Mouse (Mus musculus): ENCODE measurements at regions not wholly inside any gene's neighbourhood (a gene's known extent, or its start where the extent isn't known, plus 50 kb on each side); places are given as distances from the start of the nearest gene placed in this dataset.
A peak's percentile ranks its signal among the peaks of the same experiment; 100 is the strongest.
"Not testable (repeated sequence)": the region's sequence is repeated elsewhere in the genome, so short reads cannot be mapped to it uniquely, and the experiment has no call there.

DNA sequence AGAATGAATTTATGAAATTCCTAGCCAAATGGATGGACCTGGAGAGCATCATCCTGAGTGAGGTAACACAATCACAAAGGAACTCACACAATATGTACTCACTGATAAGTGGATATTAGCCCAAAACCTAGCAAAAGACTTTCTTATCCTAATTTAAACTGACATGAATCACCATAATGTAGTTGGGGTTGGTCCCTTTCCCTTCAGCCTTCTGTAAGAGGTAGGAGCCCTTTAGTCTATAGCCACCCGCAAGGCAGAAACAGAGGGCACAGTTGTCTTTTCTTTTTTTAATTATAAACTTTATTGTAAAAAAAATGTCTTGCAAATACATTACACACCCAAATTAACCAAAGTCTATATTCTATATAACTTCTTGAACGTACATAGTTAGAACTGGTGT lies 81.3 kb downstream of the Ogfrl1 start:
- DNase-seq (ENCODE audit: low read depth), result not testable (repeated sequence)

DNA sequence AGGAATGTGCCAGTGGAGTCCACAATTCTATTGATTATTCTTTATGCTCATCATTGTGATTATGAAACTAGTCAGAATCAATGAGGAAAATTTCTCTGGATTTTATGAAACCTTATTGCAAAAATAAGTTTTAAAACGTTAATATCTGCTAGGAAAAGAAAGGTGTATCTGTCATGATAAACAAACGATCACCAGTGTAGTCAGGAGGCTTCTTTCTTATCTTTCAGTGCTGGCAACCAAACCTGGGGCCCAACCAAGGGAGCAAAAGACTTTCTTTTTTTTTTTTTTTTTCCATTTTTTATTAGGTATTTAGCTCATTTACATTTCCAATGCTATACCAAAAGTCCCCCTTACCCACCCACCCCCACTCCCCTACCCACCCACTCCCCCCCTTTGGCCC lies 82.7 kb downstream of the Ogfrl1 start:
- DNase-seq (ENCODE audit: low read depth), result not testable (repeated sequence)

DNA sequence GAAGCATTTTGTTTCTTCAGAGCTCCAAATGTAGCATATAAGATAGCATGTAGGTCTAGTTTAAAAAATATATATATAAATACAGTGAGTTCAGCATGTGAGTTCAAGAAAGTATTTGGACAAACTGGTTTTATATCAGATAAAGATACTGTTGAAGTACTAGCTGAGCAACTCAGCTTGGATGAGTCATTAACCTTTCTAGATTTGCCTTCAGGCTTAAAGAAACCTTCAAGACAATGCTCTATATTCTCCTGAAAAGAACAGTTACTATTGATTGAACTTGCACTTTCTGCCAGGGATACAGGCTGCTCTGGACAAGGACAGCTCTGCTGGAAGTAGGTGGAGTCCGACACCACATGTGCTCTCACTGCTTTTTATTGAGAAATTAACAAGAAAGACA lies 104.9 kb downstream of the Ogfrl1 start:
- DNase-seq (ENCODE audit: low read depth), result no peak

DNA sequence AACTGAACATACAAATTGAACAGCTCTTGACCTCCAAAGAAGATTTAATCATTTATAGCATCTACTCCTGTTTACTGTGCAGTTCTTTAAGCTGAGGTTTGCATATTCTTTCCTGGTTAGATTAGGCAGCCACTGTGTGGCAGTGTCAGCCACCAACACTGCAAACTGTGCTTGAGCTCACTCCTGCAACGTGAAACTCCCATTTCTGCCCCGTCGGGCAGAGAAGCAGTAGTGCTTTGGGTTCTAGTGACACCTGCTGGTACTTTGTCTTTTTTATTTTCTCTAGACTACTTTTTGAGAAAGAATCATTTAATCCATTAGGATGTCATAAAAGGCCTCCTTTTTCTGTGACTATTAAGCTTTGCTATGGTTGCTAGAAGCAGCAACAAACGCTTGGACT lies 110.8 kb downstream of the Ogfrl1 start:
- DNase-seq (ENCODE audit: low read depth), result peak; percentile 28

DNA sequence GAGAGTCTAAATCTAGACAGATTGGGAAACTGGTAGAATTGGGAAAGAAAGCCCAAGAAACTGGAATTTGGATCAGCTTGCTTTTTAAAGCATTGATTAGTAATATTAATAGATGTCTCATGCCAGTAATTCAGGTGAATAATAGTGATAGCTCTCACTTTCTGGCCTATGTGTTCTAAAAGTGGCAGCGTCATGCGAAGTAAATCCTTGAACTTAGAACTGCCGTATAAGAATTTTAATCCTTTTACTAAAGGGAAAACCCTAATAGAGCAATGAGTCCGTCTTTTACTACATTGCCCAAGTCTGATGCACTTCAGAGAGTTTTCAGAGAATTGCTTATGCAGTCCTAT lies 114.7 kb downstream of the Ogfrl1 start:
- no peak for DNase-seq (ENCODE audit: low read depth)

DNA sequence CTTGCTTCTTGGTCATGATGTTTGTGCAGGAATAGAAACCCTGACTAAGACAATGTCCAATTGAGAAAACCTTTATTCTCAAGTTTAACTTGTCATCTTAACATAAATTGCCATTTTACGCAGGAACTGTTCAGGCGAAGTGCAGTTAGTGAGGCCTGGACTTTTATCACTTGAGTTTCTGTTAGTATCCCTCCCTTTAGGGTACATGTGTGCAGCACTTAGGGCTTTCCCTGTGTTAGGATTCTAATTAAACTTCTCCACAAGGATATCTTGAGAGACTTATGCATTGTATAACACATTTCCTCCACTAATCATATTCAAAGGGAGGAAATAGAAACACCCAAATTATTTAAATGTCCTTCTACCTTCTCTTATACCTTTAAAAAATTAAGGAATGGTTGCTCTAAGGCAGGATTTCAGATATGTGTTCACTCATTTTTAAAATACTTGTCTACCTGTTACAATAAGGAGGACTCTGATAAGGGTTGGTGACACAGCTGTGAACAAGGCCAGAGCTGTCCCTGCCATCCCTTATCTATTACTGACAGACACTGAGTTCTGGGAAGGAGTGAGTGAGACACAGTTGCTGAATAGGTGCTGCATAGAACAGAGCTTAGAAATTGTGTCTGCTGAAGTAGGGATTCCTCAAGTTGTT lies 115.2 kb downstream of the Ogfrl1 start:
- no peak for DNase-seq (ENCODE audit: low read depth)

DNA sequence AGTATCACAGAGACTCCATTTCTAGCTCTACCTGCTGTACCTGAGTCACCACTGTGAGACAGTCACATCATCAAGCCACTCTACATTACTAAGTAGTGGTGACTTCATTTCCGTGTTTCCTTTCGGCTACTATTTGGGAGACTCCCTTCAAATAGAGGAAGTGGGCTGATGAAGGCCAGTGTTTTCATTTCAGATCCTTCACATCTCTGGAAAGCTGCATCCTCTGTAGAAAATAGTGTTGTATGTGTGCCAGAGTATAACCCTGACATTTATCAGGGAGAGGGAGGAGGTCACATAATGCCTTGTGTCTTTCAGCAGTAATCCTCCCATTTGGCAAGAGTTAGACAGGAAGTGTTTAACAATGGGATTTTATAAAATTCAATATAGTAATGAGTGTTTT lies 117.7 kb downstream of the Ogfrl1 start:
- DNase-seq (ENCODE audit: low read depth), result no peak

DNA sequence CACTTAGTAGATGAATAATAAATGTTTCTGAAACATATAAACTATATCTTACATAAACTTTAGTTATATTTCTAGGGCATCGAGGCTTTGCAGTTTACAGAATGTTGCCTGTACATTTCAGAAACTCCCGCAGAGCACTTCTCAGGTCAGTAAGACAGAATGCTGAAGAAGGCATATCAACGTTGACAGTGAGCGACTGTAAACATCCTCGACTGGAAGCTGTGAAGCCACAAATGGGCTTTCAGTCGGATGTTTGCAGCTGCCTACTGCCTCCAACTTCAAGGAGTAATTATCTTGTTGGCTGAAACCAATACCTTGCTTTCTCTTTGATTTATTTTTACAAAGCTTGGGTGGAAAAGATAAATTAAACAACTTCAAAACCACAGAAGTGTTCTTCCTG lies 125.5 kb downstream of the Ogfrl1 start:
- DNase-seq (ENCODE audit: low read depth), result no peak

DNA sequence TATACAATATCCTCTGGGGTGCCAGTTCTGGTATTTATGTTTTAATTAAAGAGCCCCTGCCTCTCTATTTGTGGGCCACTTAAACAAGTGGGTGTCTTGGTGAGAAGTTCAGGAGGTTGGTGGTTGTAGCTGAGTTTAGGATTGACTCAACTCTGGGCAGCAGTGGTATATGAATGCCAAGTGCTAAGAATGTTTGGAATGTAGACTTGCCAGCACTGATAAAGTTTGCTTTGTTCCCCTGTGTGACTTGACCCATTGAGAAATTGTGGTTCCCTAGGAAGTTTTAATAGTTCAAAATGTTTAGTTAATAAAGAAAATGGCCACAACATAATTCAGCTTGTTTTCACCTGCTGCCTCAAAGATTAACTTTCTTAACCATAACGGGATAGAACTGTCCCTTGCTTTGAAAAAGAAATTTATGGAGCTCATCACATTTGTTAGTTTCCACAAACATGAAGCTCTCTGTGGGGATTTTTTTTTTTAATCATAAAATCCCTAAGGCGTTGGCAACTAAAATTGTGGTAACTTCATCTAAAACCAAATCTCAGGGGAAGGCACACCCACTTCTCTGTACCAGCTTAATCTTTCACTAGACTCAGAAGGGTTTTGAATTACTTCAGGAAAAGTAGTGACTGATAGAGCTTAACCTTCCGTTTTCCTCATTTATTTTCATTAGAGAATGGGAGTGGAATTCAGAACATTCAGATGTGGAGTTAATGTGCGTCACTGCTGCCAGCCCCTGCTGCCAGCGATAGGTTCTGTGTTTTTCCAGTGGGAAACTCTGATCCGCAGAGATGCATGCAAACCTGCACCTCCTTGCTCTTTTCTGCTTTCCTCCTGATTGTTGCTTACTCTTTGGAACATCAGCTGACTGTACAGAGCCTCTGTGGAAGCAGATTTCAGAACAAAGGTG lies 126.4 kb downstream of the Ogfrl1 start:
- no peak for DNase-seq (ENCODE audit: low read depth)

DNA sequence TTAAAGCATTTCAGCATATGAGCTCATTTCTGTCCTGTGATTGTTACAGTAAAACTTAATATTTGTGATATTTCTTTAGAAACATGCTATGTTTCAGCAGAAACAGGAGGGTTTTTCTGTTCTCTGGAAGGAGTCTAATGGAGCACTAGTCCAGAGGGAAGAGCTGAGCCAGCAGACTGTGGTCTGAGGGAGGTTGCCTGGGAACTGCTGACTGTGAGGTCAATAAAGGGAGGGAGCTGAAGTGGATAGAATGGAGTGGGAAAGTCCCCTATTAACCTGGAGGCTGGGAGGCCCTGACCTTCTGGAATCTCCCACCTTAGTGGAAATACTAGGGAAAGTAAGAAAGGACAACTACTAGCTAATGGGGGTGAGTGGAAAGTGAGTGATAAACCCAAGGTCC lies 129.5 kb downstream of the Ogfrl1 start:
- DNase-seq (ENCODE audit: low read depth), result no peak

DNA sequence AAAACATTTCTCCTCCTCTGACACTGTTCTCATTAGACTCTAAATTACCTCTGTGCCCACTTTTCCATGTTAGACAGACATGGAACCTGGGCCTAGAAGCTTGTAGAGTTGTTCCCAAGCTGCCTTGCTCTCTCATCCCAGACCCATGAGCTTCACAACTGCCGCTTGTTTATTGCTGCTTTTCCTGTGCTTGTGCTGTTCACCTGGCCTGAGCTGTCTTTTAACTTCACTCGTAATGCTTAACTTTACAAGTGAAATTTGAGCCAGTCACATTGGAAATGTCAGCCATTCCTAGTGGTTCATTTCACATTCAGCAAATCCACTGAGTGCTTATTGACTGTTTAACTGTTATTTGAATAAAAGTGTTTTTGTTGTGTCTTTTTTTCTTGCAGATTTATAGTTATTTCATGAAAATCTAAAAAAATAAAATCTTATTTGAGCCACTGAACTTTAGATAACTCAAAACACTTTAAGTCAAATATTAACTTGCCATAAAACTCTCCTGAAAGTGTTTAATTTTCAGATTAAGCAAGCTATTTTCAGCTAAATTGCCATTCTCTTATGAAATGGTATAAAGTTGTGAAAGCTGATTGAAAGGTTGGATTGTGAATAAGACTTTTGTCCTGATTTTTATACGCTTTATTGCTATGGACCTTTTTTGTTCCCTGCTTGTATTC lies 131.9 kb downstream of the Ogfrl1 start:
- no peak for DNase-seq (ENCODE audit: low read depth)

DNA sequence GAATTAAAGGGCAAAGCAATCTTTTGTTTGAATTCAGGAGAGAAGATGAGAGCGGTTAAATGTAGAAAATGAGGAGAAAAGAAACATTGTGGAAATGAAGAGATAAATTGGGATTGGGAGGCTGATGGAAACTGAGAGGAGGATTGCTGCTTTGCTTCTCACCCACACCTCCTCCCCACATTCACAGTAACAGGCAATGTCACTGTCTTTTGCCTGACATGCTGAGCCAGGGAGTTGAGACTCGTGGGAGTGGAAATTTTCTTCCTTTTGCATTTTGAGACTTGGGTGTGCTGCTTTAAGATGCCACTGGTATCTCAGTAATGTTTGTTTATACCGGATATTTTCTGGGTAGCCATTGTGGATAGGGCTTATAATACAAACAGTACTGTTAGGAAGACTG lies 133.3 kb downstream of the Ogfrl1 start:
- no peak for DNase-seq (ENCODE audit: low read depth)

DNA sequence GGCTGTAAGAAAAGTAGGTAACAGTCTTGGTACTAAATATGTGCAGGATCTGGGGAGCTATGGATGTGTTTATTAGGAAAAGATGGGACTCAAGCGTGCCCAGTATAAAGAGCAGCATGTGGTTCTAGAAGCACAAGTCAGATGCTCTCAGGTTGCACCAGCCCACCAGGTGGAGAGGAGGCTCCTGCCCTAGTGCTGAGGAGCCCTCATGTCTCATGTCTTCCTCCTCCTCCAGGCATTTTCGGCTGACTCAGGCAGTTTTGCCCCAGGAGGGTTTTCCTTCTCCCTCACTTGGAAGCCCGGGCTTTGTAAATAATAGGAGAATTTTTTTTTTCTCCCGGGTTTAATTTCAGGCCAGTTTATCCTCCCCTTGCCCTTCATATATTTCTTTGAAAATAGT lies 133.8 kb downstream of the Ogfrl1 start:
- no peak for DNase-seq (ENCODE audit: low read depth)

DNA sequence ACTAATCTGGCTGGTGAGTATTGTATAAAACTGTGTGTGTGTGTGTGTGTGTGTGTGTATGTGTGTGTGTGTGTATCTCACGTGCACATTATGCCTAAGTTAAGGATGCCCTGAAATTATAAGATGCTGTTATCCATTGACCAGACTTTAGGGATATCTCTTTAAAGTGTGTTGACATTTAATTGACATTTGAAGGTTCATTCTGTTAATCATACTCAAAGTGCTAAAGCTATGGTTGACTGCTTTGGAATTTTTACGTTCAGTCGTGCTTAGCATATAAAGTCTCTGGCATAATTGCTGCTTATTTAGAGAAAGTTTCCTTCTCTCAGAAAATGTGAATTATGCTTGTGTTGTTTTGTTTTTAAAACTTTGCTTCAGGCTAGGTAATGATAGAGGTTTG lies 135.9 kb downstream of the Ogfrl1 start:
- no peak for DNase-seq (ENCODE audit: low read depth)

DNA sequence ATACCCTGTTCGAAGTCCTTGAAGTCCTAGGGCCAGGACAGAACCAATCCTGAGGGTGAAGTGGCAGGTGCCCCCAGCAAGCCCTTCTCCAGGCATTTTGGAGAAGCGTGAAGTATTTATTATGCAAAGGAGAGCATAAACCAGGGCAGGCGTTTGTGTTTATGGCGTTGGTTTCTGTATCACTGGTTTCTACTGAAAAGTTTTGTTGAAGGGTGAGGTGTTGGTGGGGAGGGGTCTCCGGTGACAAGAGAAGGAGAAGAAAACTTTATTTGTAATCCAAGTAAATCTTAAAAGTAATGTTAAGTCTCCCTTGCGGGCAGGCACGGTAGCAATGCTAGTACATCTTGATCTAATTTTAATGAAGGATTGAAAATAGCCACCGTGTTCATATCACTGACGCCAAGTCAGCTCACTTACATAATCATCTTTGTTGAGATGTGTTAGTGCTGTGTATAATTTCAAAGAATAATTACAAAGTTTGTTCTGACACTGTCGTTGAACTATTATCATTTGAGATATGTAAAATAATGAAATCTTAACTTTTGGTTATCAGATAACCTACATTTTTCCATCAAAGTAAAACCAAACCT lies 140.2 kb downstream of the Ogfrl1 start:
- no peak for DNase-seq (ENCODE audit: low read depth)

DNA sequence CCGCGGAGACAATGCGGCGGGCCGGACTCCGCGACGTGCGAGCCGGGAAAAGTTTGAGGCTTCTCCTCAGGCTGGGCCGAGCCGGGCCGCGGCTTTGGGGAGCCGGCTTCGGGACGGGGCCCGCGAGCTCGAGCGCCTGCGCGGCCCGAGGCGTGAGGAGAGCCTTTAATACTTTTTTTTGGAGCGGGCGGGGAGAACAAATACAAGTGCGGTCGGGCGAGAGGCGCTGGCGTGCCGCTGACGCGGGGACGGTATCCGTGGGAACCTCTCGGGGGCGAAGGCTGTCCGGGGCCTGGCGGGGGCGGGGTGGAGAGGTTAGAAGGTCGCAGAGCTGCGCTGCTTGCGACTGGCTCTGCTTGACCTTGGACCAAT lies 141.0 kb downstream of the Ogfrl1 start:
- DNase-seq (ENCODE audit: low read depth), result no peak

DNA sequence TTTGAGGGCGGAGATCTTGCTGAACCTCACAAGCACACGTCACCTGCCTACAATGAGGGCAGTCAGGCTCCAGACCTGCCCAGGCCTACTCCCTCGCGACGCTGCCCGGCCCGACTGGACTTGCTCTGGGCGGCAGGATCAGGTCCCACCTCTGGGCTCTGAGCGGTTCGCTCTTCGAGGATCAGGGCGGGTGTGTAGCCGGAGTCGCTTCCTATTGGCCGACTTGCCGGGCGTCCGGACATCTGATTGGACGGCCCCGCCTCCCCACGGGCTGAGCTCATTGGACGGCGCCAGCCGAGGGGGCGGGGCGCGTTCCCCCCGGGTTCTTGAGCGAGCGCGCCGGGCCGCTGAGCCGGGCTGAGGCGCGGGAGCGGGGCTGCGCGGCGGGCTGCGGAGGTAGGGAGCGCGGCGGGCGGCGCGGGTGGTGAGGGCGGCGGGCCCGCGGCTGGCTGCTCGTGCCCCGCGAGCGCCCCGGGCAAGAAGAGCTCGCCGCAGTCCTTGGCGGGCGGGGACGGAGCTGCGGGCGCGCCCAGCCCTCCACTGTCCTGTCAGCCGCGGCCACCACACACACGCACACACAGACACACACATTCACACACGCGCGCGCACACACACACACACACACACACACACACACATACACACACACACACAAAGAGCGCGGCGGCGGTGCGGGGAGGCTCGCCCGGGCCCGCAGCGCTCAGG lies 141.5 kb downstream of the Ogfrl1 start:
- DNase-seq (ENCODE audit: low read depth), result no peak

DNA sequence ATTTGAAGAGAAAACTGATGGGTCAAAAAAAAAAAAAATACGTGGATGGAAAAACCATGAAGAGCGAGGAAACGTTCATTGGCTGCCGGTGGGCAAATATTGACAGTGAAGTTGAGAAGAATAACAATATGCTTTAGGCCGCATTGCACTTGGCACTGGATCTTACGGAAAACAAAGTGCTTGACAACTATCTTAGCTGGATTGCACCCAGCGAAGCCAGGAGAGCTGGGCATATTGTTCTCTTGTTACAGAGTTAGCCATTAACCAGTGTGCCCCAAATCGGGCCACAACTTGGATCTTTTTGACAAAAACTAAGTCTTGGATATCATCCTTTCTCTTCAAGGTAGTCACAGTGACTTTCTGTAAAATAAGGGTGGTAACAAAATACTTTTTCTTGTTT lies 143.3 kb downstream of the Ogfrl1 start:
- DNase-seq (ENCODE audit: low read depth), result no peak

DNA sequence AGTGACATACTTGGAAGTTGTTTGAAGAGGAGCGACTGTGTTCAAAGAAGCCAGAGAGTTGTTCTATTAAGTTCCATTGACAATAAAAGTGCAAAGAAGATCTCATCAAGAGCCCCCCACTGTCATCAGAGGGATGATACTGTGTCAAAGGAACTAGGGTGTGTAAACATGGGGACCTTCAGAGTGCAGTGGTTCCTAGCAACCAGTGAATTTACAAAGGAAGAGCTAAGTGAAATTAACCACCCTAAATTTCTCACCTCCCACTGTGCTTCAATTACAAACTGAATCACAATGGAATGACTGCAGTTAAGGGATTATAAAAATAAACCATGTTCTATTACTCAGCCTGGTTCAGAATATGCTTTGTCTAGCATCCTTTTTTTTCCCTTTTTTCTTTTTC lies 129.5 kb upstream of the 4933415F23Rik start:
- no peak for DNase-seq (ENCODE audit: low read depth)

DNA sequence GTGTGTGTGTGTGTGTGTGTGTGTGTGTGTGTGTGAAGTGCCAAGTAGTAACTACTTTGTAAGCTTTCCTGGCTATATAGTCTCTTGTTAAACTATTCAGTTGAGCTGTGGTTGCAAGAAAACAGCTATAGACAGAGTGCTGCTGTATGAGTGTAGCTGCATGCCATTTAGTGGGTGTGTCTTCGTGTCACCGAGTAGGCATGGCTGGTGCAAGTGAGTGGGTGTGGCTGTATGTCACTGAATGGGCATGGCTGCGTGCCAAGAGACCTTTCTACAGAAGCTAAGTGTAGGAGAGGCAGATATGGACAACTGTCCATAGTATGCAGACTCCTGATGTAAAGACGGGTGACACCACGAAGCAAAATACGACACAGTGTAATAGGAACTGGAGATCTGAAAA lies 126.4 kb upstream of the 4933415F23Rik start:
- DNase-seq (ENCODE audit: low read depth), result peak; percentile 3

DNA sequence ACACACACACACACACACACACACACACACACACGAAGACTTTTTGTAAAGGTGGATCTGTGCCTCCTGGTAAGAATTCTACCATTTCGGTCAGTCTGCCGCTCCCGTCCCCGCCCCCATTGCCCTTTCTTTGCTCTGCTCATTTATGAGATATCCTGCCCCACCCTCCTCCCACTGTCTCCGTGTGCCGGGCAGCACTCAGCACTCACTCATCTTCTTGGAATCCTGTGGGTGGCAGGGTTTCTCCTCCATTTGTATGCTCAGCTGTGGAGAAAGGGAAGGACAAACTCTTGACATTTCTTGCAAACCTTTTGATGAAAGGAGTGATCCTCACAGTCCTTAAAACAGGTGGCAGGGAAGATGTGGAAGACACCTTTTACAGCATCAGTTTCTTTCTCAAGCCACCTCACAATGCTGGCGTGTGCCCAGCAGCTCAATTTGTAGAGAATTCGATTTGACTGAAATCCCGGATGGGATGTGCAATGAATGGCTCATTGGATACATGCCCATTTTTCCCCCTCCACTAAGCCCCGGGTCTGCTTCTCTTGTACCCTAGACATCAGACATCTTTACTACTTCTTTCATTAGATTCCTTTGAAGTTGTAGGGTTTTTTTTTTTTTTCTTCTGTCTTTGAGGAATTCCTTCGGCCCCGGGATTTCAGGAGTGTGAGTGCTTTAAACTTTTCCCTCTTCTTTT lies 112.6 kb upstream of the 4933415F23Rik start:
- no peak for DNase-seq (ENCODE audit: low read depth)

DNA sequence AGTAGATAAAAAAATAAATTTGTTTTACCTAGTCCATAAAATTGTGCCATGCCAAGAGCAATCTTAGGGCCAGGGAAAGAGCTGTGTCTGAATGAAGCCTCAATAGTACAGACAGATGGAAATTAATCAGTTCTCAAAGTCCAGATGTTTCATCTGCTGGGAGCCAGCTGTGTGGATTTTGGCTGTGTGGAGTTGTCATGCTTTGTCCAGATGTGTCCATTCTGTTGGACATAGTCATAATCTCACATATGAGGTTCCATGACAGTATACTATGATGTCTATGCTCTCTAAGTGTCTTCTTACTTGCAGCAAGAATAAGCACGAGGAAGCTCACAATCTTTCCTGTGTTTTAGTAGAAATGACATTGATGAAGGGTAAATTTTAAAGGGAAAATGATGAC lies 105.8 kb upstream of the 4933415F23Rik start:
- DNase-seq (ENCODE audit: low read depth), result no peak

Data from 416B (cell line).